Mouse (Mus musculus) hindbrain, embryonic 16.5 days (tissue): ENCODE data around the gene Mtf1. TPM values are rescaled to one million over a fixed set of nuclear protein-coding genes. Genes with fewer than 3 reads are reported as not detected.

Source experiments
- ATAC-seq: fragments of 200-750 bp; cut with Nextera tagmentation; 2 replicates; pipeline ENCODE4 v1.8.0; 2017; ENCODE audit warnings: moderate TSS enrichment, moderate library complexity
- H3K27ac ChIP-seq: fragments of 300-500 bp; sonication (generic); 2 replicates; pipeline ENCODE4 v1.5.1; 2014; ENCODE audit warnings: low read depth, mild to moderate bottlenecking, control low read depth, low read length, moderate library complexity
- H3K27me3 ChIP-seq: fragments of 300-500 bp; sonication (generic); replicated peaks from 2 replicates; pipeline ENCODE4 v1.6.1; 2014; ENCODE audit warnings: low read length; ENCODE audit not compliant: control insufficient read depth, insufficient read depth
- H3K36me3 ChIP-seq: fragments of 300-500 bp; sonication (generic); 2 replicates; pipeline ENCODE4 v1.6.1; 2014; ENCODE audit warnings: mild to moderate bottlenecking, low read length, moderate library complexity, mixed read lengths; ENCODE audit not compliant: control insufficient read depth, insufficient read depth
- H3K4me1 ChIP-seq: fragments of 300-500 bp; sonication (generic); 2 replicates; pipeline ENCODE4 v1.6.1; 2014; ENCODE audit warnings: low read depth, low read length; ENCODE audit not compliant: control insufficient read depth, insufficient read depth
- H3K4me2 ChIP-seq: fragments of 300-500 bp; sonication (generic); 2 replicates; pipeline ENCODE4 v1.6.1; 2014; ENCODE audit warnings: mild to moderate bottlenecking, low read length, control low read depth, moderate library complexity
- H3K4me3 ChIP-seq: fragments of 300-500 bp; sonication (generic); 2 replicates; pipeline ENCODE4 v1.5.1; 2014; ENCODE audit warnings: mild to moderate bottlenecking, low read length, control low read depth, moderate library complexity
- H3K9ac ChIP-seq: fragments of 300-500 bp; sonication (generic); 2 replicates; pipeline ENCODE4 v1.6.1; 2014; ENCODE audit warnings: low read depth, mild to moderate bottlenecking, control low read depth, low read length, moderate library complexity
- H3K9me3 ChIP-seq: fragments of 300-500 bp; sonication (generic); 2 replicates; pipeline ENCODE4 v1.6.1; 2014; ENCODE audit warnings: mild to moderate bottlenecking, low read length, moderate library complexity; ENCODE audit not compliant: control insufficient read depth
- WGBS: fragments of 180-500 bp; shearing (Covaris S2); extraction: QIAGEN DNeasy Blood & Tissue Kit; methylation state at CpG from one replicate; pipeline ENCODE4 v1.1.7; 2014; 5-methylcytosine and 5-hydroxymethylcytosine counted together
- polyA plus RNA-seq: library from polyadenylated mRNA; unstranded; fragments of >200 nt; fragmentation: Nextera tagmentation; extraction: Ambion mirVana; gene quantifications from 2 replicates; pipeline ENCODE4 v1.2.1, GENCODE M21; 2015

The Mtf1 gene
- polyA plus RNA-seq, 1 experiment from 2014 or later, result 14.0 TPM

GRCm38 (mm10) chr4:124768963-124769591 is 32.8 kb upstream of the Mtf1 start:
- H3K27me3 ChIP-seq, result no peaks in the 10 kb centered on the region
- no peak for ATAC-seq
- WGBS, result 88% methylated on average over 13 of the region's 13 CpGs
- no peaks in the 10 kb centered on the region for H3K36me3 ChIP-seq
- no peaks in the 10 kb centered on the region for H3K4me1 ChIP-seq
- no peak overlapping the region for H3K4me2 ChIP-seq
- no peaks in the 10 kb centered on the region for H3K9me3 ChIP-seq
- no peak overlapping the region for H3K27ac ChIP-seq
- no peak overlapping the region for H3K9ac ChIP-seq
- H3K4me3 ChIP-seq, result no peak overlapping the region

DNA sequence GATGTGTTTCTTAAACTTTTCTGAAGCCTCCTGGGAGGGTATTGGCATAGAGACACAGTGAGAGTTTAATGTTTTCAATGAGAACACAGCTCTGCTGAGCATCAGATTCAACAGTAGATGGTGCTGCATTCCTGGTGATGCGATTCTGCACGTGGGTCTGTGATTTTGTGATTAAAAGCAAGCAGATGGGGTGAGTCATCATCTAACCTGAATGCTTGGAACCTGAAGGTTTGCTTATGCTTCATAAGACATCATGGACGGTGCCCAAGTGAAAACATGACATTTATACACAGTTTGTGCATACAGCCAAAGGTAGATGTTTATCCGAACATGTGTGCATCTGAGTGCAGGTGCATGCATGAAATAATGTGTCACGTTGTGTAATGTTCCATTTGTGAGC is 31.3 kb upstream of the Mtf1 start:
- H3K9me3 ChIP-seq, result no peaks in the 10 kb centered on the region
- ATAC-seq, result no peak
- H3K9ac ChIP-seq, result no peak overlapping the region
- H3K27me3 ChIP-seq, result no peaks in the 10 kb centered on the region
- no peak overlapping the region for H3K4me3 ChIP-seq
- H3K4me1 ChIP-seq, result no peaks in the 10 kb centered on the region
- 80% methylated on average over 5 of the region's 5 CpGs for WGBS
- H3K36me3 ChIP-seq, result no peaks in the 10 kb centered on the region
- H3K27ac ChIP-seq, result no peak overlapping the region
- no peak overlapping the region for H3K4me2 ChIP-seq

DNA sequence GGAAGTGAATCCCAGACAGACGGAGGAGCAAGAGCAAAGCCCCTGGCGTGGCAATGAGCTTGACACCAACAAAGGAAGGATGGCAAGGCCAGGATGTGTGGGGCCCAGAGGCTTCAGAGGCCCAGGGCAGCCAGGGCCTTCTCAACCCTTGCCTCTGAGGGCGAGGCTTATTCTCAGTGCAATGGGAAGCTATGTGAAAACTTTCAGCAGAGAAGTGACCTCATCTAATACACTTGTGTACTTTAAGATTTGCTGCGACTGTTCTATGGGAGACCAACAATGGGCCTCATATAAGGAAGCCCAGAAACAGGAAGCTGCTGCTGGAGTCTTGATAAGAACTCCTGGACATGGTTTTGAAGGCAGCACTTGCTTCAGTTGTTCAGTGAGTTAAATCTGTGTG is 29.8 kb upstream of the Mtf1 start:
- H3K4me1 ChIP-seq, result no peaks in the 10 kb centered on the region
- no peaks in the 10 kb centered on the region for H3K36me3 ChIP-seq
- no peak overlapping the region for H3K27ac ChIP-seq
- no peak overlapping the region for H3K4me2 ChIP-seq
- no peak overlapping the region for H3K9ac ChIP-seq
- ATAC-seq, result no peak
- 75% methylated on average over 4 of the region's 4 CpGs for WGBS
- H3K4me3 ChIP-seq, result no peak overlapping the region
- no peaks in the 10 kb centered on the region for H3K9me3 ChIP-seq
- no peaks in the 10 kb centered on the region for H3K27me3 ChIP-seq

DNA sequence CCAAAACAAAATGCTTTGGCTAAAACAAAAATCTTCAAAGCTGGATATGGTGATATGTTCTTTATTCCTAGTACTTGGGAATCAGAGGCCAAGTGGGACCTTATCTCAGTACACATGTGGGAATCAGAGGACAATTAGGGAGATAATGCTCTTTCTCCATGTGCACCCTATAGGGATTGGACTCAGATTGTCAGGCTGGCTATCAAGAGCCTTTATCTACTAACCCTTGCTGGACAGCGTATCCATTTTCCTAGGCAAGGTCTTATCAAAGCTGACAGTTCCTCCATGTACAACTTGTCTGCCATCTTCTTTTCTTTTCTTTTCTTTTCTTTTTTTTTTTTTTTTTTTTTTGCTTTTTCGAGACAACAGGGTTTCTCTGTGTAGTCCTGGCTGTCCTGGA is 28.5 kb upstream of the Mtf1 start:
- no peak overlapping the region for H3K4me2 ChIP-seq
- no peak overlapping the region for H3K27ac ChIP-seq
- H3K4me3 ChIP-seq, result no peak overlapping the region
- no peaks in the 10 kb centered on the region for H3K4me1 ChIP-seq
- peaks cover 7% of the 10 kb centered on the region for H3K36me3 ChIP-seq
- ATAC-seq, result no peak
- 91% methylated on average over 2 of the region's 2 CpGs for WGBS
- H3K27me3 ChIP-seq, result no peaks in the 10 kb centered on the region
- H3K9ac ChIP-seq, result no peak overlapping the region
- H3K9me3 ChIP-seq, result no peaks in the 10 kb centered on the region

GRCm38 (mm10) chr4:124773995-124774394 is 27.9 kb upstream of the Mtf1 start:
- Histone ChIP-seq H3K4me3 (no peak overlapping the region), H3K36me3 (peaks cover 12% of the 10 kb centered on the region), H3K4me2 (no peak overlapping the region), H3K4me1 (no peaks in the 10 kb centered on the region), H3K9ac (no peak overlapping the region), H3K9me3 (no peaks in the 10 kb centered on the region), H3K27ac (no peak overlapping the region), H3K27me3 (no peaks in the 10 kb centered on the region)
- WGBS, result 94% methylated on average over 6 of the region's 6 CpGs
- ATAC-seq, result no peak

DNA sequence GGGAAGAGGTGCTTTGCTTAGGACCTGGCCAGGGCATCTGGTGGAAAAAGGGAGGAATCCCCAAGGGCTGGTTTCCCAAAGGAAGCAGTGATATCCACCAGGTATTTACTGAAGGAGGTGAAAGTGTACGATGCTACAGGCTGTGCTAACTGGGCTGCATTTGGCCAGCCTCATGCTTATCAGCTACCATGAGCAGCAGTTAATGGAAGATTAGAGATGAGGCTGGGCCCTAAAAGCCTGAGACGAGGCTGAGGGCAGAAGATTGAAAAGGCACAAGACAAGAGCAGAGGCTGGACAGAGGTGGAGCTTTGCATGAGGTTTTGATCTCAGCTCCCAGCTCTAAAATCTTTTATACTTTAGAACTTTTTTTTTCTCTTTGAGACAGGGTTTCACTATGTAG is 27.5 kb upstream of the Mtf1 start:
- no peaks in the 10 kb centered on the region for H3K9me3 ChIP-seq
- no peaks in the 10 kb centered on the region for H3K4me1 ChIP-seq
- H3K27ac ChIP-seq, result no peak overlapping the region
- 77% methylated on average over 2 of the region's 2 CpGs for WGBS
- no peak overlapping the region for H3K4me2 ChIP-seq
- ATAC-seq, result no peak
- H3K36me3 ChIP-seq, result peaks cover 15% of the 10 kb centered on the region
- H3K9ac ChIP-seq, result no peak overlapping the region
- no peak overlapping the region for H3K4me3 ChIP-seq
- H3K27me3 ChIP-seq, result no peaks in the 10 kb centered on the region

- no peak for ATAC-seq
- Histone ChIP-seq H3K27me3 (no peaks in the 10 kb centered on the region), H3K9ac (no peak overlapping the region), H3K4me3 (no peak overlapping the region), H3K4me1 (no peaks in the 10 kb centered on the region), H3K27ac (no peak overlapping the region), H3K9me3 (no peaks in the 10 kb centered on the region), H3K36me3 (peaks cover 48% of the 10 kb centered on the region), H3K4me2 (no peak overlapping the region)
- 94% methylated on average over 7 of the region's 7 CpGs for WGBS
Measured at GRCm38 (mm10) chr4:124781361-124781760, 20.5 kb upstream of the Mtf1 start.

GRCm38 (mm10) chr4:124782395-124782794 is 19.5 kb upstream of the Mtf1 start:
- H3K27ac ChIP-seq, result no peak overlapping the region
- 95% methylated on average over 8 of the region's 8 CpGs for WGBS
- H3K4me2 ChIP-seq, result no peak overlapping the region
- ATAC-seq, result no peak
- no peaks in the 10 kb centered on the region for H3K9me3 ChIP-seq
- no peaks in the 10 kb centered on the region for H3K27me3 ChIP-seq
- no peak overlapping the region for H3K9ac ChIP-seq
- H3K4me1 ChIP-seq, result no peaks in the 10 kb centered on the region
- H3K36me3 ChIP-seq, result peaks cover 57% of the 10 kb centered on the region
- no peak overlapping the region for H3K4me3 ChIP-seq

DNA sequence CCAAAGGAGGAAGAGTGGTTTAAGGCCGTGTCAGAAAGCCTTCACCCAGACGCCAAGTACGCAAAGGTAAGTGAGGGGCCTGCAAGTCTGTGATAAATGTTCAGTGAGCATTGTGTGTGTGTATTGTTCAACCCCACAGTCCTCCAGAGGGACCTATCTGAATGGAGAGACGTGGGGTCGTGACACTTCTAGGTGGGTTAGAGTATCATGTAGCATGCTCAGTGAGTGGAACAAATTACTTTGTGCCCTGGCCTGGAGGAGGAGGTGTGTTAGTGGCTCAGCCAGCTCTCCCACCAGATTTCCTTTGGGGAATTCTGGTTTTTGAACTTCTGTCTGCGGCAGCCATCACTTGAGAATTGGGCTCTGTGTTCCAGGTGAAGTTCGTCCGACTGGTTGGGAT is 18.0 kb upstream of the Mtf1 start:
- no peaks in the 10 kb centered on the region for H3K27me3 ChIP-seq
- H3K4me2 ChIP-seq, result no peak overlapping the region
- H3K9me3 ChIP-seq, result no peaks in the 10 kb centered on the region
- H3K27ac ChIP-seq, result no peak overlapping the region
- no peak overlapping the region for H3K4me3 ChIP-seq
- H3K9ac ChIP-seq, result no peak overlapping the region
- H3K36me3 ChIP-seq, result peaks cover 57% of the 10 kb centered on the region
- no peaks in the 10 kb centered on the region for H3K4me1 ChIP-seq
- 80% methylated on average over 8 of the region's 8 CpGs for WGBS
- no peak for ATAC-seq

- no peak overlapping the region for H3K4me3 ChIP-seq
- H3K4me2 ChIP-seq, result no peak overlapping the region
- no peaks in the 10 kb centered on the region for H3K27me3 ChIP-seq
- no peak overlapping the region for H3K9ac ChIP-seq
- H3K9me3 ChIP-seq, result no peaks in the 10 kb centered on the region
- H3K36me3 ChIP-seq, result peaks cover 50% of the 10 kb centered on the region
- ATAC-seq, result no peak
- H3K4me1 ChIP-seq, result no peaks in the 10 kb centered on the region
- H3K27ac ChIP-seq, result no peak overlapping the region
- 88% methylated on average over 4 of the region's 4 CpGs for WGBS
Measured at GRCm38 (mm10) chr4:124790013-124790412, 11.9 kb upstream of the Mtf1 start.
